Mouse (Mus musculus): ENCODE measurements at regions not wholly inside any gene's neighbourhood (a gene's known extent, or its start where the extent isn't known, plus 50 kb on each side); places are given as distances from the start of the nearest gene placed in this dataset.

DNA sequence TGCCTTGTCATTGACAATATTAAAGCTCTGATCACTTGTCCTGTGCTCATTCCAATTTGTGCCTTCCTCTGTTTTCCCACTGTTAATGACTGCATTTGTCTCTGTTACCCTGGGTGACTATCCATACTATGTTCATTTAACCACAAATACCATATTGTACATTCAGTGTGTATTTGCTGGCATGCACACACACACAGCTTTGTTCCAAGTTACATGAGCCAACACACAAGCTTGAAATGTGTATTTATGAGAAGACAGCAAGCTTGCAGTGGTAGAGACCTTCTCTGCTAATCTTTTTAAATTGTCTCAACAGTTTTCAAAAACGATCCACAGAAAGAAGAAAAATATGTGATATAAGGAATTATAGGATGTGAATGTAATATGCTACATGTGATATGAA lies 193.8 kb upstream of the Ptprk start:
- H3K9me3 ChIP-seq (ENCODE audit: control insufficient read depth, low read length): no peaks in the 10 kb centered on the region
- H3K36me3 ChIP-seq (ENCODE audit: control insufficient read depth, insufficient read depth, low read length): no peaks in the 10 kb centered on the region
- H3K27ac ChIP-seq (ENCODE audit: low read depth, low read length): no peak overlapping the region
- no peak overlapping the region for H3K4me3 ChIP-seq (ENCODE audit: low read depth, low read length)
- ATAC-seq (ENCODE audit: low read depth): no peak
- no peaks in the 10 kb centered on the region for H3K27me3 ChIP-seq (ENCODE audit: control insufficient read depth, insufficient read depth, low read length)
- H3K4me1 ChIP-seq (ENCODE audit: control insufficient read depth, insufficient read depth, low read length): no peaks in the 10 kb centered on the region
- no peak overlapping the region for H3K4me2 ChIP-seq (ENCODE audit: low read depth, low read length)
- WGBS: 90% methylated on average over 1 of the region's 1 CpGs
- H3K9ac ChIP-seq (replicated peaks; ENCODE audit: low read depth, low read length): no peak overlapping the region

DNA sequence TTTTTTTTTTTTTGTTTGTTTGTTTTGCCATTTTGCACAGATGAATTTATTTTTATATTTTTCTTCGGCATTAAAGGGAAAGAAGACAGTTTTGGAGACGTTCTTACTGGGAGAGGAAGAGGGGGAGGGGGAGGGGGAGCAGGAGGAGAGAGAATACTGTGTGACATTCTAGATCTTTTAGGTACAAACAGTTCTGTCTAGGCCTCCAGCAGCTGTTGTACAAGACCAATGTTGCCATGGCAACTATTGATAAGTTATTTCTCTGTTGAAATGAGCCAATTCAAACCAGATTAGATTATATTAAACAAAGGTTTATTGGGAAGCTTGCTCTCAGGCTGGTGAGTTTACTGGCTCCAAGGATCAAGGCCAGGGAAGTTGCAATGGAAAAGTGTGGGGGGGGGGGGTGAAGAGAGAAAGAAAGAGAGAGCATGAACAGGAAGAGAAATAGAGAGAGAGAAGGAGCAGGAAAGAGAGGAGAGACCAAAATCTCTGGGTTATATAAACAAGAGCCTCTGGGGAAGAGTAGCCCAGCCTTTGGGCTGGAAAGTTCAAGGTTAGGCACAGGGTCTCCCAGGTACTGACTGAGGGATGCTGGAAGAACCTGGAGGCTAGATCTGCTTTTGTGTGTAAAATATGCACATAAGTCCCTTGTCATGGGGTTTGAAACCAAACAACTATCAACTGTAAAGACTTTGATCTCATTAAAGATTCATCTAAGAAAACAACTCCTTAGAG lies 182.7 kb upstream of the Ptprk start:
- no peak for ATAC-seq (ENCODE audit: low read depth)
- Histone ChIP-seq H3K27ac (ENCODE audit: low read depth, low read length) (no peak overlapping the region), H3K27me3 (ENCODE audit: control insufficient read depth, insufficient read depth, low read length) (no peaks in the 10 kb centered on the region), H3K4me1 (ENCODE audit: control insufficient read depth, insufficient read depth, low read length) (no peaks in the 10 kb centered on the region), H3K9me3 (ENCODE audit: control insufficient read depth, low read length) (no peaks in the 10 kb centered on the region), H3K36me3 (ENCODE audit: control insufficient read depth, insufficient read depth, low read length) (no peaks in the 10 kb centered on the region), H3K4me3 (ENCODE audit: low read depth, low read length) (no peak overlapping the region), H3K9ac (replicated peaks; ENCODE audit: low read depth, low read length) (no peak overlapping the region), H3K4me2 (ENCODE audit: low read depth, low read length) (no peak overlapping the region)
- whole genome bisulfite sequencing: 49% methylated on average over 2 of the region's 2 CpGs

DNA sequence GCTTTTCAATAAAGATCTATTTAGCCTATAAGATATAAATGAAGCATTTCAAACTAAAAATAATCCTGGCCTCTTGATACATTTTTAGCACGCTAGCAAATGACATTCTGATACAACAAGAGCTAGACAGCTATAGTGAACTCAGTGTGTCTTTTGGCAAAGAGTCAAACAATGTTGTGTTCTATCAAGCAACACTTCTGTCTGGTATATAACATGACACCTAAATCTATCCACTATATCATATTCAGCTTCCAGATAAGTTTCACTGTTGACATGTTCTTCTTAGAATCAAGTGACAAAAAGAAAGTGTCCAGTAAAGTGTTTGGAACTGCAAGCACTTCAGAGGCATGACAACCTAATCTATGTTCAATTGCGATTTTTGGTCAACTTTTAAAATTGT lies 158.2 kb upstream of the Ptprk start:
- WGBS: 82% methylated on average over 2 of the region's 2 CpGs

DNA sequence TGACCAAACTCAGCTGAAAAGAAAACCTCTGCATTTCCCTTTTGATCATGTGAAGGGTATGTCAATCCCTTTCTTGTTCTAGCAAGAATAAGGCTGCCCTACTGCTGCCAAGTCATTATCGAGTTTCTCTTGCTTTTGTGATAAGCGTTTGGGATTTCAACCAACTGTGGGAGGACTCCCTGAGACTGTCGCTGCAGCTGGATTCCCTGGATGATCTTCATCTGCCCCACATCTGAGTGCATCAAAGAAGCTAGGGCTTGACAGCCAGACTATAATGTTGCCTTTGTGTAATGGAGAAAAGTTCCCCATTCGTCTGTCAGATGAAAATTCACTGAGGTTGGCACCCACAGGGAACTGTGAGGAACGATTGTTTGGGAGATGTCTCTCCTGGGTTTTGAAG lies 147.4 kb upstream of the Ptprk start:
- H3K27ac ChIP-seq (ENCODE audit: low read depth, low read length): no peak overlapping the region

More for the DNA sequence above, 158.2 kb upstream of the Ptprk start:
- H3K36me3 ChIP-seq (ENCODE audit: control insufficient read depth, insufficient read depth, low read length): no peaks in the 10 kb centered on the region
- H3K4me3 ChIP-seq (ENCODE audit: low read depth, low read length): no peak overlapping the region
- ATAC-seq (ENCODE audit: low read depth): no peak
- H3K9me3 ChIP-seq (ENCODE audit: control insufficient read depth, low read length): no peaks in the 10 kb centered on the region
- no peak overlapping the region for H3K27ac ChIP-seq (ENCODE audit: low read depth, low read length)
- no peaks in the 10 kb centered on the region for H3K4me1 ChIP-seq (ENCODE audit: control insufficient read depth, insufficient read depth, low read length)
- H3K9ac ChIP-seq (replicated peaks; ENCODE audit: low read depth, low read length): no peak overlapping the region
- no peak overlapping the region for H3K4me2 ChIP-seq (ENCODE audit: low read depth, low read length)
- H3K27me3 ChIP-seq (ENCODE audit: control insufficient read depth, insufficient read depth, low read length): no peaks in the 10 kb centered on the region

DNA sequence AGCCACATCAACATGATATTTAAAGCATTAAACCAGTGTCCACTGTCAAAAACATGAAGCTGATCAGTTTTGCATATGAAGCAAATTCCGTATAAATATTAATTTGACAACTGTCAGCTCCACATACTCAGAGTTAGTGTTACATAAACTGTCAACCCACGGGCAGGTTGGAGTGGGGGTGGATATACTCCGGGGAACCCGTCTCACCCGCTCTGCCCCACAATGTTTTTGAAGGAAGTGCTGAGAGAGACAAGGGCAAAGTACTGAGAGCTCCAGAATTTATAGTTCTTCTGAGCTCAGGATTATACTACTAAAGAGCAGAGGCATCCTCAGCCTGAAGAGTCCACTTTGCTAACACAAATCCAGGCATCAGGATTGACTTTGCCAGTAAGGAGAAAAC lies 132.5 kb upstream of the Ptprk start:
- H3K4me1 ChIP-seq (ENCODE audit: control insufficient read depth, insufficient read depth, low read length): no peaks in the 10 kb centered on the region
- 87% methylated on average over 5 of the region's 5 CpGs for WGBS
- H3K9me3 ChIP-seq (ENCODE audit: control insufficient read depth, low read length): no peaks in the 10 kb centered on the region
- H3K4me2 ChIP-seq (ENCODE audit: low read depth, low read length): no peak overlapping the region
- no peak overlapping the region for H3K4me3 ChIP-seq (ENCODE audit: low read depth, low read length)
- ATAC-seq (ENCODE audit: low read depth): no peak
- no peak overlapping the region for H3K27ac ChIP-seq (ENCODE audit: low read depth, low read length)
- H3K27me3 ChIP-seq (ENCODE audit: control insufficient read depth, insufficient read depth, low read length): no peaks in the 10 kb centered on the region
- H3K36me3 ChIP-seq (ENCODE audit: control insufficient read depth, insufficient read depth, low read length): no peaks in the 10 kb centered on the region
- no peak overlapping the region for H3K9ac ChIP-seq (replicated peaks; ENCODE audit: low read depth, low read length)

More for the DNA sequence above, 147.4 kb upstream of the Ptprk start:
- ATAC-seq (ENCODE audit: low read depth): no peak
- 59% methylated on average over 5 of the region's 5 CpGs for WGBS
- H3K4me3 ChIP-seq (ENCODE audit: low read depth, low read length): no peak overlapping the region
- H3K27me3 ChIP-seq (ENCODE audit: control insufficient read depth, insufficient read depth, low read length): no peaks in the 10 kb centered on the region
- H3K4me1 ChIP-seq (ENCODE audit: control insufficient read depth, insufficient read depth, low read length): no peaks in the 10 kb centered on the region
- no peaks in the 10 kb centered on the region for H3K9me3 ChIP-seq (ENCODE audit: control insufficient read depth, low read length)
- H3K9ac ChIP-seq (replicated peaks; ENCODE audit: low read depth, low read length): no peak overlapping the region
- no peak overlapping the region for H3K4me2 ChIP-seq (ENCODE audit: low read depth, low read length)
- no peaks in the 10 kb centered on the region for H3K36me3 ChIP-seq (ENCODE audit: control insufficient read depth, insufficient read depth, low read length)

DNA sequence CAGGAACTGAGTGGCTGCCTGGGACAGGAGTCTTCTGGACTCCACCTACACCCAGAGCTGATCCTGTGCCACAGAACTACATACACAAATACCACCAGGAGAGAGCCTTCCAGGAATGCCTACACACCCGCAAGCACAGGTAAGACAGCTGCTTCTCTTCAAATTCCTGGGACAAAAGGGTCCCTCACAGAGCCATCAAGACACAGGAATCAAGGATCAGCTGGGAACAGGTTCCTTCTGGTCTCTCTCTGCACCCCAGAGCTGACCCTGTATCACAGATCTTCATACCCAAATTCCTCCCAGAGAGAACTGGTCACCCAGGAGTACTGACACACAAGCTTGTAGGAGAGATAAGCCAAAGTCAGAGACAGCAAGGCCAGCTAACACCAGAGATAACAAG lies 125.5 kb upstream of the Ptprk start:
- 95% methylated on average over 1 of the region's 1 CpGs for WGBS

DNA sequence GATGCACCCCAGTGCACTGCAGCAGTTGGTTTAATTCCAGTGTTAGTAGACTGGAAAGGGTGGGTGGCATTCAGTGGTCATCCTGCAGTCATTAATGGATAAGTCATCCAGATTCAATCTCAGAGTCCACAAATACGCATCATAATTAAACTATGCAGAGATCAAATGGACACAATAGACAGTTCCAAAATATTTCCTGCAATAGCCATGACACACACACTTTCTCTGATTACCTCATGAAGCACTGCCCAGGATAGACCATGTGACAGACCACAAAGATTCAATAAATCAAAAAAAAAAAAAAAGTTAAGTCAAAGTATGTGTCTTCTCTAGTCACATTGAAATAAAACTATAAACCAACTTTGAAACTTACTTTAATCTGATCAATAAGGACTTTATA lies 106.4 kb upstream of the Ptprk start:
- no peak for ATAC-seq (ENCODE audit: low read depth)
- no peaks in the 10 kb centered on the region for H3K36me3 ChIP-seq (ENCODE audit: control insufficient read depth, insufficient read depth, low read length)
- no peaks in the 10 kb centered on the region for H3K9me3 ChIP-seq (ENCODE audit: control insufficient read depth, low read length)
- 91% methylated on average over 1 of the region's 1 CpGs for WGBS
- no peak overlapping the region for H3K4me3 ChIP-seq (ENCODE audit: low read depth, low read length)
- no peaks in the 10 kb centered on the region for H3K4me1 ChIP-seq (ENCODE audit: control insufficient read depth, insufficient read depth, low read length)
- H3K4me2 ChIP-seq (ENCODE audit: low read depth, low read length): no peak overlapping the region
- no peak overlapping the region for H3K9ac ChIP-seq (replicated peaks; ENCODE audit: low read depth, low read length)
- H3K27ac ChIP-seq (ENCODE audit: low read depth, low read length): no peak overlapping the region
- H3K27me3 ChIP-seq (ENCODE audit: control insufficient read depth, insufficient read depth, low read length): no peaks in the 10 kb centered on the region

More for the DNA sequence above, 125.5 kb upstream of the Ptprk start:
- no peak overlapping the region for H3K4me2 ChIP-seq (ENCODE audit: low read depth, low read length)
- no peak overlapping the region for H3K9ac ChIP-seq (replicated peaks; ENCODE audit: low read depth, low read length)
- H3K27ac ChIP-seq (ENCODE audit: low read depth, low read length): no peak overlapping the region
- no peaks in the 10 kb centered on the region for H3K36me3 ChIP-seq (ENCODE audit: control insufficient read depth, insufficient read depth, low read length)
- no peaks in the 10 kb centered on the region for H3K27me3 ChIP-seq (ENCODE audit: control insufficient read depth, insufficient read depth, low read length)
- H3K4me1 ChIP-seq (ENCODE audit: control insufficient read depth, insufficient read depth, low read length): no peaks in the 10 kb centered on the region
- ATAC-seq (ENCODE audit: low read depth): no peak
- H3K4me3 ChIP-seq (ENCODE audit: low read depth, low read length): no peak overlapping the region
- no peaks in the 10 kb centered on the region for H3K9me3 ChIP-seq (ENCODE audit: control insufficient read depth, low read length)

DNA sequence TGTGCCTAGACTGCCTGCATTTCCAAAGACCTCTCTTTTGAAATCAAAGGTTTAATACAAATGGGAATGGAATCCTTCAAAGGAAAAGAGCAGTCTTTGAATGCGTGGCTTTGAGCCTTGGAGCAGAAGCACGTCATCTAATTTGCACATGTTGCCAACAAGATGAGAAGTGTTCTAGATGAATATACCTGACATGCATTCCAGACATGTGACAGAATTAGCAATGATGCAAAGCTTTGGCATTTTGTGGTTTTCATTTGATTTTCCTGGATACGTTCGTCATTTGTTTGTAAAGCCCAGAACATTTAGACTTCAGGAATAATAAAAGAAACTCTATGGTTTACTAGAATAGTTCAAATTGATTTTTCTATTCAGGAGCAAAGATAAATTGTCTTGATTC lies 90.6 kb upstream of the Ptprk start:
- no peak overlapping the region for H3K4me2 ChIP-seq (ENCODE audit: low read depth, low read length)
- no peaks in the 10 kb centered on the region for H3K9me3 ChIP-seq (ENCODE audit: control insufficient read depth, low read length)
- no peaks in the 10 kb centered on the region for H3K27me3 ChIP-seq (ENCODE audit: control insufficient read depth, insufficient read depth, low read length)
- ATAC-seq (ENCODE audit: low read depth): no peak
- H3K36me3 ChIP-seq (ENCODE audit: control insufficient read depth, insufficient read depth, low read length): no peaks in the 10 kb centered on the region
- WGBS: 95% methylated on average over 4 of the region's 4 CpGs
- H3K27ac ChIP-seq (ENCODE audit: low read depth, low read length): no peak overlapping the region
- H3K4me1 ChIP-seq (ENCODE audit: control insufficient read depth, insufficient read depth, low read length): no peaks in the 10 kb centered on the region
- no peak overlapping the region for H3K4me3 ChIP-seq (ENCODE audit: low read depth, low read length)
- H3K9ac ChIP-seq (replicated peaks; ENCODE audit: low read depth, low read length): no peak overlapping the region

DNA sequence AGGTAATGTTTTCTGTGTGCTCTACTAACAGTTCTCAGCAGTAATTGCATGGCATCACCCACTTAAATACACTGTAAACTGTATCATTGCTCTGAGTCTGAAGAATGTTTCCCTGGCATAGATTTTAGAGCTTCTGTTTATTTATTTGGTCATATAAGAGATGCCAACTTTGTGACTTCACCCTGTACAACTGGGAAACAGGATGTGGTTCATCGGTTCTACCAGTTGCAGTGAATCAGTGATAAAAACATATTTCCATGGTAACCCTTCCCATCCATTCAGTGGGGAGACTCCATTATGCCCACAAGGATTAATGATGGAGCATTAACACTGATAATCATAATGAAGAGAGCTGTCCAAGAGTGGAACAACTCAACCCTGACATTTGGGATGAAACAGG lies 89.6 kb upstream of the Ptprk start:
- 81% methylated on average over 1 of the region's 1 CpGs for WGBS
- H3K9ac ChIP-seq (replicated peaks; ENCODE audit: low read depth, low read length): no peak overlapping the region
- no peak overlapping the region for H3K4me2 ChIP-seq (ENCODE audit: low read depth, low read length)
- H3K36me3 ChIP-seq (ENCODE audit: control insufficient read depth, insufficient read depth, low read length): no peaks in the 10 kb centered on the region
- no peak overlapping the region for H3K27ac ChIP-seq (ENCODE audit: low read depth, low read length)
- no peak overlapping the region for H3K4me3 ChIP-seq (ENCODE audit: low read depth, low read length)
- no peaks in the 10 kb centered on the region for H3K27me3 ChIP-seq (ENCODE audit: control insufficient read depth, insufficient read depth, low read length)
- H3K4me1 ChIP-seq (ENCODE audit: control insufficient read depth, insufficient read depth, low read length): no peaks in the 10 kb centered on the region
- H3K9me3 ChIP-seq (ENCODE audit: control insufficient read depth, low read length): no peaks in the 10 kb centered on the region
- ATAC-seq (ENCODE audit: low read depth): no peak

Data from neural tube, embryonic 14.5 days (tissue).